Mouse (Mus musculus) naive thymus-derived CD4-positive, alpha-beta T cell, adult 2 months (primary cell): ENCODE results near the gene Tgm1.

Source experiments
- DNase-seq: peaks from one replicate; pipeline ENCODE4 v3.0.0-alpha.2; 2011; ENCODE audit warnings: low read depth

The Tgm1 gene

DNA sequence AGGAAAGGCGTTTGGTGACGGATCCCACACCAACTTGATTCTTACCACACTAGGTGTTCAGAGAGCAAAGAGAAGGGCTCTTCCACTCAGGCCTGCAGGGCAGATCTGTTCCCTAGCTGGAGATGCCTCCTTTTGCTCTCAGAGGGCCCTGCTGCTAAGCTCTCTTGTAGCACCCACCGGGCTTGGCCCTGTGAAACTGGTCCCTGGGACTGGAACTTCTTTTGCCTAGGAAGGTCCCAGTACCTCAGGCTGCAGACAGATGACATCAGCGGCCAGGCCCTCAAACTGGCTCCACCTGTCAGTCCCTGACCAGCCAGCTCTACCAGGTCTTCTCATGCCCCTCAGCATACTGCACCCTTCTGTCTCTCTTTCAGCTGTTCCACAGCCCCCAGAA is at the start of gene Tgm1:
TSS of gene Tgm1 (minus strand) at position 198 of the 394 bp plus-strand sequence.
- no peak for DNase-seq

DNA sequence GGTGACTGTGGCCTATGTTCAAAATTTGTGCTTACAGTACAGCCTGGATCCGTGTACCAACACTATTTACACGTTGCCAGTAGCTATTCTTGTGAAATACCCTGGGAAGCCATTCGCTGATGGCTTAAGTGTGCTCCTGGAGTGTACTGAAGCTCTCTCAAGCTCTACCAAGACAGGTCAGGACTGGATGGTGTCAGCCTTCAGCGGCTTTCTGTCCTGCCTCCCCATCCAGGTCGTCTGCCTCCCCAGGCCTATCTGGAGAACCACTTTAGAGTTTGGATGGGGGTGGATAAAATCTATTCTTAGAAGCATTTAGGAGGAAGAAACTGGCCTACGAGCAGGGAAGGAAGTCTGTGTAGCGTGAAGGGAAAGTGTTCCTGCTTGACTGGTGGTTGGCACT is 49.4 kb upstream of the Tgm1 start:
- no peak for DNase-seq

GRCm38 (mm10) chr14:55762001-55762821 is 48.5 kb upstream of the Tgm1 start:
- DNase-seq = no peak

- no peak for DNase-seq
Measured at GRCm38 (mm10) chr14:55761163-55761562, 47.4 kb upstream of the Tgm1 start, which contains the start of gene Ltb4r2. TSS of gene Ltb4r2 (plus strand) at chr14:55761428.

DNA sequence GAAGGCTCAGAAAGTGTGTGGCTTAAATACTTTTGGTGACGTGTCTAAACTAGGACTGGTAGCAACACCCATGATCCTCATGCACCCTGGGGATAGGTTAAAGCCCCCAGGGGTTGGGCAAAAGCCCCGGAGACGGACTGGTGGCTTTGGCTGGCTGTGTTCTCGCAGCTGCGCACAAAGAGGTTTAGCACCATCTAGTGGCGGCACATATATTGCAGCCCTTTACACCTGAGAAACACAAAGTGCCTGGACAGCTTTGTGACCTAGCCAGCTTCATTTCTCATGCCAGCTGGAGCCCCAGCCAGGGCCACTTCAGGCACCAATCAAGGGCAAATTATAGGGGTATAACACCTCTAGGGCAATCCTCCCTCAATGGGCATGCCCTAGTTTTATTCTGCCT is 46.4 kb upstream of the Tgm1 start:
- peak; percentile 86 for DNase-seq

DNA sequence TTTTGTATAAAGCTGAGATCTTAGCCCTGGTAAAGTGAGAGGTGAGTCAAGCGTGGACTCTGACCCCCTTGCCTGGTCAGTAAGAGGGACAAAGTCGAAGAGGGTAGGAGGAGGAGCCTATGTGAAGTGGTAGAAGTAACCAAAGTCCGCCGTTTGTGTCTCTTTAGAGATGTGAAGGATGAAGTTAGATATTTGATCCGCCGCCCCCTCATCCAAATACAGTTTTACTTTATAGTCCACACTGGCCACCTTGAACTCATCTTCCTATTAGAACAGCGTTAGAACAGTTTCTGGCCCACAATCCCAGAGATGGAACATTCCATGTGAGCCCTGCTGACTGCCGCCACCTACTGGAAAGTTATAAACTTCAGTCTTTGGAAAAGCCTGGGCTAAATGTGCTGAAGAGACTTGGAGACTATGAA is 44.6 kb upstream of the Tgm1 start, which contains the start of gene Cideb:
TSS of gene Cideb (minus strand) at position 96 of the 422 bp plus-strand sequence.
- peak; percentile 59 for DNase-seq

DNA sequence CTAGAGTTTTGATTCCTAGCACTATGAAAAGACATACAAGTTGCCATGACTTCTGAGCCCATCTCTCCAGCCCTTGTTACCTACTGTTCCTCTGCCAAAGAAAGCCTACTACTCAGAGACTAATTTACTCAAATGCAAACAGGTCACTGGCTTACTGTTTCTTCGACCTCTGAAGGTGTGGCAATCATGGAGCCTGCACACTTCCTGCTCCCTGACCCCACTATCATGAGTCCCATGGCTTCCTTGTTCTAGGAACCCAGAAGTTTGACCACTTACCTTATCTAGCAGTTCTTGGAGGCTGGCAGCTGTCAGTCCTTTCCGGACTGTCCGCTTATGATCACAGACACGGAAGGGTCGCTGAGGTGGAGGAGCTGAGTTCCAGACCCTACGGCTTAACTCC is 43.8 kb upstream of the Tgm1 start:
- no peak for DNase-seq

DNA sequence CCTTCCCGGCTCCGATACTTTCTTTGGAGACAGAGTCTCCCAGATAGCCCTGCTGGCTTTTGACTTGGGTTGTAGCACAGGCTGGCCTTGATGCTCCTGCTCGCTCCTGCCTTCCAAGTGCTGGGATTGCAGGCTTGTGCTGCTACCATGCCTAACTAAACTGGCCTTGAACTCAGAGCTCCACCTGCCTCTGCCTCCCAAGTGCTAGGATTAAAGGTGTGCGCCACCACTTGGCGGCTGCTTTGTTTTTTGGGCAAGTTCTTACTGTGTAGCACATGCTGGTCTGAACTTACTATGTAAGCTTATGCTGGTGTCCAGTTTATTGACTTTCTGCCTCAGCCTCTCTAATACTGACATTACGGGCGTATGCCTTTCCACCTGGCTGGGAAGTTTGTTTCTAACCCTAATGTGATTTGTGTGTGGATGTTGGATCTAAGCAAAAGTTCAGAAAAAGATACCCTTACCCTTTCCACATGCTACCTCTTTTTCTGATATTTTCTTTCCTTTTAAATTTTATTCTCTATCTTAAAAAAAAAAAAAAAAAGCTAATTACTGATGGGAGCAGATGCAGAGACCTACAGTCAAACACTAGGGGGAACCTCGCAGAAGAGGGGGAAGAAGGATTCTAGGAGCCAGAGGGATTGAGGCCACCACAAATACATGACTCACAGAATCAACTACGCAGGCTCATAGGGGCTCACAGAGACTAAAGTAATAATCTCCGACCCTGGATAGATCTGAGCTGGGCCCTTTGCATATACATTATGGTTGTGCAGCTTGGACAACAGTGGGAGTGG is 33.5 kb upstream of the Tgm1 start:
- DNase-seq = no peak

GRCm38 (mm10) chr14:55745861-55746237 is 32.1 kb upstream of the Tgm1 start:
- DNase-seq = no peak

GRCm38 (mm10) chr14:55745180-55745860 is 31.6 kb upstream of the Tgm1 start, which contains the start of the genes Dhrs1 and Nop9:
TSS of gene Dhrs1 (minus strand) at chr14:55745690.
TSS of gene Nop9 (plus strand) at chr14:55745693.
- peak; percentile 88 for DNase-seq

DNA sequence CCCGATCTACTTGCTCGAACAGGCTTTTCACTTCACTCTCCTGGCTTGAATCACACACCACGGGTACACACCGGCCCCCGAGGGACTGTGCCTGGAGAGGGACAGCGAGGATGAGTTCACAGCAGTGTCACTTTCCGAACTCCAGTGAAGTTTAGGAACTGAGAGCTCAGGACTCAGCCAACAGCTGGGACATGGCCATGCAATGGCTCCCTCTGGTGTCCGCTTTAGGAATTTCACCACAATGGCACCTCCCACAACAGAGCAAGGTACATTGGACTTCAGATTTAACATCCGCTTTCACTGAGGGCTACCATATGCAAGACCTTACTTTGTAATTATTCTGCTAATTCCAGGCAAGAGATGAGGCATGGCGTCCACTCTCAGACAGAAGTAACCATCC is 30.0 kb upstream of the Tgm1 start:
- DNase-seq = peak; percentile 95

DNA sequence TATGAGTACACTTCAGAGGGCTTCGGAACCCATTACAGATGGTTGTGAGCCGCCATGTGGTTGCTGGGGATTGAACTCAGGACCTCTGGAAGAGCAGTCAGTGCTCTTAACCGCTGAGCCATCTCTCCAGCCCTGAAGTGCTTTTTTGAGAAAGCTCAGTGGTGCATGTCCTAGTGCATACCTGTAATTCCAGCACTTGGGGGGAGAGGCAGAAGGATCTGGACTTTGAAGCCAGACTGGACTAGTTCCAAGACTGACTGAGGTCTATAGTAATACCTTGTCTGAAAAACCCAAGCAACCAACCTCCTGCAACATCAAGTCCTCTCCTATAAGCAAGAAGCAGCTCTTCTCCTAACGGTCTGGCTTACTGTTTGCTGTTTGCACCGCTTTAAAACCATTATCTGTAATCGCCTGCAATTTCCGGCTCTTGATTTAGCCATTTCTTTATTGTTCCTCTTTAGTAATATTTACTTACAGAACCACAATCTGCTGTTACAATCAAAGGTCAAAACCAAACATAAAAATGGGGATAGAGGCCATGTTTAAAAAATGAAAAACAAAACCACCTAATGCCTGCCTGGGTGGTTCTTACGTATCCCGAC is 23.5 kb upstream of the Tgm1 start:
- no peak for DNase-seq

DNA sequence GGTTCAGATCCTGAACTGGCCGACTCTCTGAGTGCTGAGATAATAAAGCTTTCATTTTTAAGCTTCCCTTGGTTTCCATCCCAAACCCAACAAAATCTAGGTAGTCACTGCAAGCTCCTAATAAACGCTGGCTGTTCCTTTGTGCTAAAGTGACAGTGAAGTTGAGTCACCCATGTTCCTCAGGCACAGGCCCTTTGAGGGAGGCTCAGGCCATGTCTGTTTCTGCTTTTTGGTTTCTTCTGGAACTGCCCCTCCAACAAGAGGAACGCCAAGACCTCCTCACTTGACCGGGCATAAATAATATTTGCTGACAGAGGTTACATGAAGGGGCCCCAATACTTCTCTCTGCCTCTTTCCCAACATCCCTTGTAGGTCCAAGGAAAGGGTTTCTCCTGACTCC is 22.0 kb upstream of the Tgm1 start:
- DNase-seq = no peak

DNA sequence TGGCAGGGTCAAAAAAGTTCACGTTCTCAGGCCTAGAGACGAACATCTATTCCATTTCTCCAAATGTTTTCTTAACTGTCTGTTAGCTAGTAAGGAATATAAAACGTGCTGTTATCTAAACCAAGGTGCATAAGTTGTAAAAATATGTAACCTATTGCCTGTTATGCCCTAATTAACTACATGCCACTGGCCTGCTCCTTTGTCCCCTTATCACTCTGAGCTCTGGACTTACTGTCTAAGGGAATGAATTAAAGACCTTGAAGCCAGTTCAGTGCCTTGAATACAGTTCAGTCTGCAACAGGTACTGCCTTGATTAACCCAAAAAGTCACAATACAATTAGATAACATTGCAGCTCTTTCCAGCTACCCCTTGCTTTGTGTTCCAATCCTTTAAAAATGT is 21.6 kb upstream of the Tgm1 start:
- DNase-seq = no peak

GRCm38 (mm10) chr14:55734869-55735268 is 21.1 kb upstream of the Tgm1 start:
- DNase-seq = no peak

- DNase-seq = no peak
Measured at GRCm38 (mm10) chr14:55733889-55734288, 20.2 kb upstream of the Tgm1 start.

- DNase-seq = no peak
Measured at GRCm38 (mm10) chr14:55730531-55731032, 16.9 kb upstream of the Tgm1 start.

- DNase-seq = no peak
Measured at GRCm38 (mm10) chr14:55730116-55730515, 16.4 kb upstream of the Tgm1 start.

DNA sequence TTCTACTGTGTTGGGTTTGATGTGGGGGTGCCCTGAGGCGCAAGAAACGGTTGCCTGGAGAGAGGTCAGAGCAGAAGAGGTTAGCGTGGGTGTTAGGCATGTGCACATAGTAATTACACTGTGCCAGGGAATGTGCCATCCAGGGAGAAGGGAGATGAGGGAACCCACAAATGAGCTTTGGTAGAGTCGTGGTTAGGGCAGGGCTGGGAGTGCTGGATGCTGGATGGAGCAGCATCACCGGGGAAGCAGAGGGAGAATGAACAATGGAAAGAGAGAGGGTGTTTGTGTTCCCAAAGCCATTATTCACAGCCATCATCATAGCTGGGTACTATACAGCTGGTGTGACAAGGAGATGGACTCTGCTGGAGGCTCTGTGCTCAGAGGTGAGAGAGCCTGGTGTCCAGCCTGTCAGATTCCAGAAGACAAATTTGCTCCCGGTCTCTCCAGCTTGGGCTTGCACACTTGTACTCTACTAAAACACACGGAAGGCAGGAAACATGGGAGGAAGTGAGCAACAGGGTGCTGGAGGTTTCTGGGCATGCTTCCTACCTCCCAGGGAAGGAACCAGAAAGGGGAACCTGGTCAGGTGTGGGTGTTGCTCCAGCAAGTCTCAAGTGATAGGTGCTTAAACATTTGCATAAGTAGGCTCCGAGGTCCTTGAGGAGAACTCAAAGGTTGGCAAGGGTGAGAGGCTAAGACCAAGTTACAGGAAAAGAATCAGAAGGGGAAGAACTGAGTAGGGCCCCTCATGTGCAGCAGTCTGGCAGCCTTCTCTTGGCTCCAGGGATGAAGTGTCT is 14.4 kb upstream of the Tgm1 start:
- no peak for DNase-seq

DNA sequence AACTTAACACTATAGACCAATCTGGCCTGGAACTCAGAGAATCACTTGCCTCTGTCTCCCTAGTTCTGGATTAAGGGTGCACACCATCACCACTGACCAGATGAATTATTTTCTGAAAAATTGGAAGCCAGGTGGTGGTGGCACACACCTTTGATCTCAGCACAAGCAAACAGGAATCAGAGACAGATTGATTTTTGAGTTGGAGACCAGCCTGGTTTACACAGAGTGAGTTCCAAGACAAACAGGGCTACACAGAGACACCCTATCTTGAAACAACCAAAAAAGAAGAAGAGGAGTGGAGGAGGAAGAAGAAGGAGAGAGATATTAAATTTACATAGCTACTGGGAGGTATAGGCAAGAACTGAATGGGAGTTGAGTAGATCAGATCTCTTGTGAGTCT is 12.5 kb upstream of the Tgm1 start:
- DNase-seq = no peak

DNA sequence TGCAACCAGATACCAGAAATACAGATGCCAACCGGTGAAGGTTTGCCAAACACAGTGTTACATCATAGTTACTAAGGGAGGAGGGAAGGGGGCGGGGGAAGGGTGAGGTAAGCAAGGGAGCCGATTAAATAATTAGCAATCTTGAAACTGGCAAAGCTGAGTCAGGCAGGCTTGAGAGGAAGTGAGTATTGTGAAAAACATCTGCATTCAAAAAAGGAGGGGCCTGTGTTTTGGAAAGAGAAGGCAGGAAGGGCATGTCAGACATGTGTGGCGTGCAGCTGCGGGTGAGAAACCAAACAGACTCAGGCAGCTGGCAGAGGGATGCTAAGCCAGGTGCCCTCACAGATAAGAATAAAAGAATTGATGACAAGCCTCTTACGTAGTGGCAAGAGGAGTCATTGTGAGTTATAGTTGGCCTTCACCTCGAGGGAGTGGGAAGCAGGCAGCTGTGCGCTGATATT is 10.7 kb upstream of the Tgm1 start:
- peak; percentile 90 for DNase-seq
